Mouse (Mus musculus): ENCODE results near the gene Aprt. TPM values are rescaled to one million over a fixed set of nuclear protein-coding genes. Genes with fewer than 3 reads are reported as not detected.

Aprt gene
- polyA plus RNA-seq, 1 experiment from 2014 or later = 187 TPM

DNA sequence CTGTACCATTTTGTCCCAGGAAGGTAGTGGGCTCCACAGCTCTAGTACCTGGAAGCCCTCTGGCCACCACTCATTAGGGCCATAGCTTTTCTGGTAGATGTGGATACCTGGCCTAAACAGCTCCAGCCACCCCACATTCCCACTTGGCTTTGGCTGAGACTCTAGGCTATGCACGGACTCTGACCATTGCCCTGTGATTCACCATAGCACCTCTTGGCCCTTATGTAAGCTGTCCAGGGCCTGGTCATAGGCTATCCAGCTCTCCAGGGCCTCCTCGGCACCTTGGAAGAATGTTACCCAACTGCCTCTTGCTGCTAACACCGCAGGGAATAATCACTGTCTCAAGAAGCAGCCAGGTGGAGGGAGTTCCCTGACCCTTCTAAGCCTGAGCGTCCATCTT, 47.5 kb downstream of the Aprt start:
- no peak overlapping the region for H3K4me2 ChIP-seq
- ATAC-seq (ENCODE audit: insufficient read depth) = no peak
- peaks cover 51% of the 10 kb centered on the region for H3K36me3 ChIP-seq (replicated peaks)
- no peak overlapping the region for H3K9ac ChIP-seq
- H3K27ac ChIP-seq (replicated peaks) = 0 out of 2 replicates have a peak overlapping the region, but pooled peaks have one; percentile 3
- WGBS (ENCODE audit: insufficient replicate concordance) = 86% methylated on average over 4 of the region's 4 CpGs
- H3K4me3 ChIP-seq (replicated peaks) = no peak overlapping the region
- H3K27me3 ChIP-seq = no peaks in the 10 kb centered on the region
- H3K4me1 ChIP-seq (replicated peaks) = peaks cover 73% of the 10 kb centered on the region
- H3K9me3 ChIP-seq (replicated peaks) = no peaks in the 10 kb centered on the region

DNA sequence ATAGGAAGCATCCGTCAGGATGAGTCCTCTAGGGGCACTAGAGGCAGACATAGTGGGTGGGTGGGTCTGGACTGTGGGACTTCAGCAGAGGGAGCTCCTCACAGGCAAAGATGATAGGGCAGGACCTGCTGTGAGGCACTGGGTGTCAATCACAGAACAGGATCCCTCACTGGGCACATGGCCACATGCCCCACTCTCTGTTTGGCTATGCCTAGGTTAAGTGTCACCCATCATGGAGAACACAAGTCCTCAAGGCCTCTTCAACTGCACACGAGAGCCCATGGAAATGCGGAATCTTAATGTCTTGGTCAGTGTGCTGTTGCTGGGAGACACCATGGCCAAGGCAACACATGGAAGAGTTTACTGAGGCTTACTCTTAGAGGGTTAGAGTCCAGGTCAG, 48.8 kb downstream of the Aprt start:
- Histone ChIP-seq H3K9ac (no peak overlapping the region), H3K4me1 (replicated peaks) (peaks cover 75% of the 10 kb centered on the region), H3K27ac (replicated peaks) (no peak overlapping the region), H3K36me3 (replicated peaks) (peaks cover 57% of the 10 kb centered on the region), H3K9me3 (replicated peaks) (no peaks in the 10 kb centered on the region), H3K4me3 (replicated peaks) (no peak overlapping the region), H3K4me2 (no peak overlapping the region), H3K27me3 (no peaks in the 10 kb centered on the region)
- no peak for ATAC-seq (ENCODE audit: insufficient read depth)
- 87% methylated on average over 3 of the region's 3 CpGs for WGBS (ENCODE audit: insufficient replicate concordance)

DNA sequence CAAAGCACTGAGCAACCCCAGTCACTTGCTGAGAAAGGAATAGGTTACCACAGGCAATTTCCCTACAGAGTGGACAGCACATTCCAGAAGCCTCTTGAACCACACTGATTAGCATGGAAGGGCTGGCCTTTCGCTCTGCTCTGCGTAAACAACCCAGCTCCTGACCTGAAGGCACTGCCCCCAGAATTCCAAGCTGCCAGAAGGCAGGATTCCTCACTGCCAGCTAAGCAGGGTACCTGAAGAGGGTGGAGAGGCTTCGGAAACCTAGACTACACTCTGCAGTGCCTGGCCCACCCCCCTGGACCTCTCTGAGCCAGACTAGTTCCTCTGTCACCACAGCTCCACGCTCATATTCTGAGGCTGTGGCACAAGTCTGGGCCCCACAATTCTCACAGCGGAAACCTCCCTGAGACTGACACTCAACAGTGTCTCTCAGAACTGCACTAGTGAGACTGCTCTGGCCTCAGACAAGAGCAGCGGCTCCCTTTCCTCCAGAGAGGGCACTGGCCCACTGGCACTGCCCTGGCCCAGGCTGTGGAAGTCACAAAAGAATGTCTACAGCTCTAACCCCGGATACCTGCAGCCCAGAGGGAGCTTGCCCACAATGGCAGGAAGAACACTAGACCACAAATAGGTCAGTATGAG, 50.1 kb downstream of the Aprt start:
- Histone ChIP-seq H3K9ac (peak overlapping the region; percentile 43; the same call in 1 of the 2 replicates), H3K27ac (replicated peaks) (peak overlapping the region; percentile 79), H3K4me2 (peak overlapping the region; percentile 13; the same call in 1 of the 2 replicates), H3K4me1 (replicated peaks) (peaks cover 75% of the 10 kb centered on the region), H3K27me3 (no peaks in the 10 kb centered on the region), H3K4me3 (replicated peaks) (no peak overlapping the region), H3K9me3 (replicated peaks) (no peaks in the 10 kb centered on the region), H3K36me3 (replicated peaks) (peaks cover 56% of the 10 kb centered on the region)
- WGBS (ENCODE audit: insufficient replicate concordance) = 59% methylated on average over 7 of the region's 7 CpGs
- no peak for ATAC-seq (ENCODE audit: insufficient read depth)

- peaks cover 71% of the 10 kb centered on the region for H3K4me1 ChIP-seq (replicated peaks)
Observed at GRCm38 (mm10) chr8:122526084-122526483, 50.6 kb downstream of the Aprt start.

DNA sequence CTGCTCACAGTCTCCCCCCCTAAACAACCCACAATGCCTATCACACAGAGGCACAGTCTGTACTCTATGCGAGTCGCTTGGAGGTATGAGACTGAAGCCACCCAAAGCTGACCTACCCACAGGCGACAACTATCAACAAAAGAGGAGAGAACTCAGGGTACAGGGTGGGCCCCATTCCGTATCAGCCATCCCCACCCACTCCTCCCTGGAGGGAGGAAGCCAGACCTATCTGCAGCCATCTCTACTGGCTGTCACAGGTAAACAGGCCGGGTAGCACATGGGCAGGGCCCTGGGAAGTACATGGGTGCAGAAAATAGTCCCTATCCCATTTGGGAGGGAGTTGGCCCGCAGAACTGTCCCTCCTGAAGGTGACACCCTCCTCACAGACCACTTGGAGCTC, 51.7 kb downstream of the Aprt start:
- H3K36me3 ChIP-seq (replicated peaks) = peaks cover 42% of the 10 kb centered on the region
- H3K27me3 ChIP-seq = no peaks in the 10 kb centered on the region
- H3K27ac ChIP-seq (replicated peaks) = peak overlapping the region; percentile 79
- H3K9ac ChIP-seq = peak overlapping the region; percentile 43; the same call in 1 of the 2 replicates
- peak overlapping the region; percentile 60 for H3K4me2 ChIP-seq
- ATAC-seq (ENCODE audit: insufficient read depth) = peak; percentile 85
- peaks cover 76% of the 10 kb centered on the region for H3K4me1 ChIP-seq (replicated peaks)
- peak overlapping the region; percentile 17 for H3K4me3 ChIP-seq (replicated peaks)
- 37% methylated on average over 6 of the region's 6 CpGs for WGBS (ENCODE audit: insufficient replicate concordance)
- H3K9me3 ChIP-seq (replicated peaks) = no peaks in the 10 kb centered on the region

More at GRCm38 (mm10) chr8:122526084-122526483, 50.6 kb downstream of the Aprt start:
- H3K4me3 ChIP-seq (replicated peaks) = no peak overlapping the region
- no peaks in the 10 kb centered on the region for H3K9me3 ChIP-seq (replicated peaks)
- no peaks in the 10 kb centered on the region for H3K27me3 ChIP-seq
- H3K36me3 ChIP-seq (replicated peaks) = peaks cover 50% of the 10 kb centered on the region
- H3K9ac ChIP-seq = peak overlapping the region; percentile 43; the same call in 1 of the 2 replicates
- no peak for ATAC-seq (ENCODE audit: insufficient read depth)
- WGBS (ENCODE audit: insufficient replicate concordance) = 63% methylated on average over 3 of the region's 3 CpGs
- H3K4me2 ChIP-seq = peak overlapping the region; percentile 60
- H3K27ac ChIP-seq (replicated peaks) = peak overlapping the region; percentile 79

Small RNA genes lying within 50 kb of the gene (microRNA-seq; reads per million reads assigned to microRNA genes)
- not detected for gene Mir6396

Other genes starting within 250 kb of the Aprt start
- not detected in 2 replicates for gene Trhr2, start 216.2 kb downstream of the Aprt start, polyA plus RNA-seq (2015; fragmentation: Nextera tagmentation; extraction: Ambion mirVana)
- 23.1 and 25.6 TPM in 2 replicates for gene Zc3h18, start 200.3 kb downstream of the Aprt start, polyA plus RNA-seq (2015; fragmentation: Nextera tagmentation; extraction: Ambion mirVana)
- gene Il17c, start 154.9 kb downstream of the Aprt start, polyA plus RNA-seq (2015; fragmentation: Nextera tagmentation; extraction: Ambion mirVana) = not detected in 2 replicates
- 196 TPM in 2 replicates for gene Cyba, start 144.0 kb downstream of the Aprt start, polyA plus RNA-seq (2015; fragmentation: Nextera tagmentation; extraction: Ambion mirVana)
- gene Mvd, start 133.5 kb downstream of the Aprt start, polyA plus RNA-seq (2015; fragmentation: Nextera tagmentation; extraction: Ambion mirVana) = 24.3 and 25.1 TPM in 2 replicates
- gene Snai3, start 116.2 kb downstream of the Aprt start, polyA plus RNA-seq (2015; fragmentation: Nextera tagmentation; extraction: Ambion mirVana) = 0.38 and 0.64 TPM in 2 replicates
- gene Rnf166, start 100.8 kb downstream of the Aprt start, polyA plus RNA-seq (2015; fragmentation: Nextera tagmentation; extraction: Ambion mirVana) = 11.5 and 15.1 TPM in 2 replicates
- gene Ctu2, start 100.8 kb downstream of the Aprt start, polyA plus RNA-seq (2015; fragmentation: Nextera tagmentation; extraction: Ambion mirVana) = 12.4 and 13.1 TPM in 2 replicates
- 12.4 and 17.4 TPM in 2 replicates for gene Piezo1, start 25.6 kb downstream of the Aprt start, polyA plus RNA-seq (2015; fragmentation: Nextera tagmentation; extraction: Ambion mirVana)
- gene Cdt1, start 8.9 kb downstream of the Aprt start, polyA plus RNA-seq (2015; fragmentation: Nextera tagmentation; extraction: Ambion mirVana) = 45.9 and 46.0 TPM in 2 replicates
- 8.2 and 8.8 TPM in 2 replicates for gene Galns, start 34.6 kb upstream of the Aprt start, polyA plus RNA-seq (2015; fragmentation: Nextera tagmentation; extraction: Ambion mirVana)
- 24.2 and 33.1 TPM in 2 replicates for gene Trappc2l, start 34.7 kb upstream of the Aprt start, polyA plus RNA-seq (2015; fragmentation: Nextera tagmentation; extraction: Ambion mirVana)
- not detected in 2 replicates for gene Pabpn1l, start 45.8 kb upstream of the Aprt start, polyA plus RNA-seq (2015; fragmentation: Nextera tagmentation; extraction: Ambion mirVana)
- gene Cbfa2t3, start 122.2 kb upstream of the Aprt start, polyA plus RNA-seq (2015; fragmentation: Nextera tagmentation; extraction: Ambion mirVana) = 3.5 and 3.6 TPM in 2 replicates
- 8.3 and 9.9 TPM in 2 replicates for gene Acsf3, start 198.6 kb upstream of the Aprt start, polyA plus RNA-seq (2015; fragmentation: Nextera tagmentation; extraction: Ambion mirVana)

Data from liver, embryonic 15.5 days (tissue).